Mouse (Mus musculus) myocyte (in vitro differentiated cells): ENCODE measurements around the gene Tmprss3.

Experiments used
- CEBPB ChIP-seq: IDR thresholded peaks from 2 replicates; pipeline ENCODE4 v1.6.1; 2011; ENCODE audit warnings: mild to moderate bottlenecking, moderate library complexity; ENCODE audit not compliant: poor library complexity, insufficient read depth, severe bottlenecking
- MAX ChIP-seq: IDR thresholded peaks from one replicate; pipeline ENCODE4 v1.6.1; 2011; ENCODE audit warnings: low read depth, mild to moderate bottlenecking, control low read depth
- POLR2A ChIP-seq: IDR thresholded peaks from one replicate; pipeline ENCODE4 v1.6.1; 2011; ENCODE audit warnings: low read depth, mild to moderate bottlenecking, control low read depth, moderate library complexity; ENCODE audit not compliant: insufficient read length
- USF1 ChIP-seq: IDR thresholded peaks from one replicate; pipeline ENCODE4 v1.6.1; 2011; ENCODE audit warnings: low read depth, mild to moderate bottlenecking, control low read depth, moderate library complexity

DNA sequence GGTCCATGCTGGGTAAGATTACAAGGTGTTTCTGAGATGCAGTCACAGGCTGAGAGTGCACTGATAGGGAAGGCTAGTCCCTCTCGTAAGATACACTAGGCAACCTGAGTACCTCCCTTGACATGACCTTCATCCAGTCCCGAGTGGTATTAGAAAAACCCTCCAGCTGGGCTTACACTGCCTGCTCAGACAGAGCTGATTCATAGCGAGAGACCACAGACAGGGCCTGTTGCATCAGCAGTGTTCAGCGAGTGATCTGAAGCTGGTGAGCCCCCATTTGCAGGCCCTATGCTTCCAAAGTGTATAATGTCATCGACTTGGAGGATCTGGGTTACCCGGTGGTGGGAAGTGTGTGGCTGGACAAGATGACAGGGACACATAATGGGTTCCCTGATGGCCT lies 33.6 kb downstream of the Tmprss3 start, which contains the start of gene Tff1:
- TF ChIP-seq MAX: no peak
- TF ChIP-seq USF1: no peak
- TF ChIP-seq POLR2A: no peak
- no peak for TF ChIP-seq CEBPB
